Mouse (Mus musculus): ENCODE measurements around the gene Krtap9-3.

The Krtap9-3 gene

DNA sequence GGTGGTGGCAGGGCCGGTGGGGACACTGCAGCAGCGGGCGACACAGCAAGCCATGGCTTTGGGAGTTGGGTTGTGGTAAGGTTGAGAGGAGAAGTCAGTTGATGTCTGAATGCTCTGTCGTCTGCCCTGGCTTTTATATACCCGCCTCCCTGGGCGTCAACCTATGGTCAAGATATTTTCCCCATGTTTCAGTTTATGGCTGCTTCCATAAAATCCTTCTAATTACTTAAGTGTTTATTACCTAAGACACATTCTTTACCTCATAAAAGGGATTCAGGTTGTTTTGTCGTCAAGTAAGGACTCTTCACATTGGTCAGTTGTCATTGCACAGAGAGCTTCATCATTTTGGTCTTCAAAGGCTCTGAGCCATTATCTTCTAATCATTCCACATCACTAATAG, 31.4 kb downstream of the Krtap9-3 start, which contains the start of gene Krtap3-1:
Gene Krtap3-1, minus strand, starts transcription at position 101 of the 400 bp plus-strand sequence.
- DNase-seq (ENCODE audit: low spot score) = no peak

DNA sequence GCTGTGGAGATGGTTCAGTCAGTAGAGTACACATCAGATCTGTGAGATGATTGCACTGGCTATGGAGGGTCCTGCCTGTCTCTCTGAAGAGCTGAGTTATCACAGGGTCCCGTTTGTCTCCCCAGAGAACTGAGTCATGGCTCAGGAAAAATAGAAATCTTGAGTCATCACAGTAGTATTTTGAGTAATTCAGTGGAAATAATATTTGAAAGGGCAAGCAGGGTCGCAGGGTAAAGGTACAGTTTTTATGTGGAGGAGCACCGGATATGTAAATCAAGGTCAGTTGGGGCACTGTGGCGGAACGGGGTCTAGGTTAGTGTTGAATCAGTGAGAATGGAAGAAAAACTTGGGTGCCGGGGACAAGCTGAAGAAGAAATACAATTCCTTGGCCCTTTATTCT, 35.3 kb downstream of the Krtap9-3 start:
- no peak for DNase-seq (ENCODE audit: low spot score)

DNA sequence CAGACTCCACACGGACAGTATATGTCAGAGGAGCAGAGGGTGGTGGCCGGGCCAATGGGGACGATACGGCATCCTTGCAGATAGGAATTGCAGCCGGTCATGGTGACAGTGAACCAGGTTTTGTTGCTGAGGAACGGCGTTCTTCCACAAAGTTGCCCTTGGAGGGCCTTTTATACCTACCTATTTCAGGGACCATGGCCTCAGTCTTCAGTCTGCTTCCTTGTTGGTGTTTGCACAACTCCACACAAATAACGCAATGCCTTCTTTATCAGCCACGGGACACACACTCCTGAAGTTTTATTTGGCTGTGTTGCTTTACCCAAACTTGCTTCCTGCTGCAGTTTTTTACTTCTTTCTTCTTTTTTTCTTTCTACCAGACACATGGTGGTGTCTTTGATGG, 38.5 kb downstream of the Krtap9-3 start, which contains the start of gene Gm11939:
Gene Gm11939, minus strand, starts transcription at position 101 of the 400 bp plus-strand sequence.
- DNase-seq (ENCODE audit: low spot score) = no peak

DNA sequence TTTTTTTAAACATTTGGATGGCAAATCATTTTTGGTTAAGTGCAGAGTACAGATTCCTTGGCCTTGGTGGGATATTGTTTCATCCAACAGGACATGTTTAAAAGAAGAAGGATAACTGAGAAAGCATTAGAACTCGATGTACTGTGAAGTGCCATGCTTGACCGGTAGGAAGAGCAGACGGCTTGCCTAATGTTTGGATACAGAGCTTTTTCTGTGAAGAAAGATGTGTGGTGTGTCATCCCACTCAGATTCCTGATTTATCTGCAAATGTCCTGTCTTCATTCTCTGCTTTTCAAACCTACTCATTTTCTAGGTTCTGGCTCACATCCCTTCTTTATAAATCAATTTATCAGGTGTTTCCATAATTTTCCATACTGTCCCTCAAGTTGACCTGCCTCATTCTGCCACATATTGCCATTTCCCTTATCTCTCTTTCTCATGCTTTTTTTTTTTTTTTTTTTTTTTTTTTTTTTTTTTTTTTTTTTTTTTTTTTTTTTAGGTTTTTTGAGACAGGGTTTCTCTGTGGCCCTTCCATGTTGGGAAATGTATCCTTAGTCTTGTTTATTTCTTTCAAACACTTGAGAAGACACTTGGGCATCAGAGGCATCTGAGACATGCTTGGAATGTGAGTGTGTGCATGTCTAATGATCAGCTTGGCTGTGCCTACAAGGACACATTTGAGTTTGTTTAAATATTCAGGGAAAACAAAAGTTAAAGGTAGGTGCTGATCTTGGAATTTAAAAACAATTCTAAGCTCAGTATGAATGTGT, 39.7 kb downstream of the Krtap9-3 start:
- no peak for DNase-seq (ENCODE audit: low spot score)

DNA sequence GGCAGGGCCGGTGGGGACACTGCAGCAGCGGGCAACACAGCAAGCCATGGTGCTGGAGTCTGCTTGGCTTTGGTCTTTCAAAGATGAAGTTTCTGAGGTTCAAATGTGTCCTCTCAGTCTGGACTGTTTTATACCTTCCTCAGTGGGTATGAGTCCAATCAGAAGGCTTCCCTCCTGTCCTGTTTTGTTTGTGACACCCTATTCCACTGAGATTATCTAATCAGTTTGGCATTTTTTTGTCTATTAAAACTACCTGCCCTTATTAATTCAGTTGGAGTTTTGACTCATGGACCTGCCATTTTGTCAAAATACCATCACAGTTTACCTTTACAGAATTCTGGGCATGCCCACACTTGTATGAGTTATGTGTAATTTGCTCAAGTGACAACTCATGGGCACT, 41.2 kb downstream of the Krtap9-3 start, which contains the start of gene Krtap3-2:
Gene Krtap3-2, minus strand, starts transcription at position 101 of the 400 bp plus-strand sequence.
- no peak for DNase-seq (ENCODE audit: low spot score)

DNA sequence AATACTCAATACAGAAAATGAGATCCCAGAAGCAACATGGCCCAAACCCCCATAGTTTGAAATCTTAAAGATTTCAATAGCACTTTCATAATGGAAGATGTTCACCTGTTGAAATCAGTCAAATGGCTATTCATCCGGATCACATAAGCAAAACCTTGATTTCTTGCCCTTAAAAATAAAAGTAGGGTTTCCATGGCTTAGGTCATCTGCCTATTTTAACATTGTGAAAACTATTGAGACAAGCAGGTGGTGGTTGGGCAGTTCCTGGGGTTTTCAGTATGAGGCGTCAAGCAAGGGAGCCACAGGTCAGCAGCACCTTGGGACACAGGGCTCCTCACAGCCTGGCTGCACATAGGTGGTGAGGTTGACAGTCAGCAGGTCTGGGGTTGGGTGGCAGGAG, 41.7 kb downstream of the Krtap9-3 start:
- DNase-seq (ENCODE audit: low spot score) = no peak

DNA sequence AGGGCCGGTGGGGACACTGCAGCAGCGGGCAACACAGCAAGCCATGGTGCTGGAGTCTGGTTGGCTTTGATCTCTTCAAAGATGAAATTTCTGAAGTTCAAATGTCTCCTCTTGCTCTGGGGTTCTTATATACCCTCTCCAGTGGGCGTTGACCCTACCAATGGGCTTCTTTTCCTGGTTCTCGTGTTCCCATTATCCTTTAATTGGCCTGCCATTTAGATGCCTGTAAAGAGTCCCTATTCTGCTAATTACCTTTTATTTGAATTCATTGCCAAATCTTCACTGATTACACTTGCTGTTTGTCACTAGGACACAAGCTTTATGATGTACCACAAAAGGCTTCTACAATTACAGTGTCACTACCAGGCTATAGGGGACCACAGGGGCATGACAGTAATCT, 47.1 kb downstream of the Krtap9-3 start, which contains the start of gene Krtap3-3:
Gene Krtap3-3, minus strand, starts transcription at position 101 of the 400 bp plus-strand sequence.
- DNase-seq (ENCODE audit: low spot score) = no peak

DNA sequence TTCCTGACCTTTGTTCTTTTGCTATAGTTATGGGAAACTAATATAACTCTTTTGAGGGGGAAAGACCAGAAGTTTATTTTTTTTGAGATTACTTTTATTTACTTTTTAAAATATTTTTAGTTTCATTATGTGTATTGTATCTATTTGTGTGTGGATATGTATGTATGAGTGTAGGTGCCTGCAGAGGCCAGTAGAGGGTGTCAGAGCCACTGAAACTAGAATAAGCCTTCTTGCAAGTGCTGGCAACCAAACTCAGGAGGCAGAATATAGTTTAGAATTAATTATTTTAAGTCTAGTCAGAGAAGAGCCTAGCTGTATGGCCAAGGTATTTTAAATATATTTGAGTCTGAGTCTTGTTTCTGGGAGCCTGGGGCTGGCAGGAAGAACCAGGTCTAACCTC, 50.0 kb downstream of the Krtap9-3 start:
- DNase-seq (ENCODE audit: low spot score) = no peak

Data from adipocyte (in vitro differentiated cells).